Mouse (Mus musculus): ENCODE measurements around the gene Ecm1.

- TF ChIP-seq CTCF (IDR thresholded peaks at IDR 0.05) (0 out of 2 replicates have a peak, but pooled peaks have one; percentile 21), EP300 (IDR thresholded peaks at IDR 0.05) (no peak)
Measured at GRCm38 (mm10) chr3:95765534-95765933, 26.2 kb upstream of the Ecm1 start.

All from lung, postnatal 0 days (tissue).